Mouse (Mus musculus) heart, postnatal 0 days (tissue): ENCODE data around the gene Mex3a. TPM values are rescaled to one million over a fixed set of nuclear protein-coding genes. Genes with fewer than 3 reads are reported as not detected.

ENCODE experiments used
- ATAC-seq: fragments of 200-750 bp; cut with Nextera tagmentation; 2 replicates; pipeline ENCODE4 v1.8.0; 2017; ENCODE audit warnings: low read depth, moderate number of reproducible peaks, moderate library complexity; ENCODE audit not compliant: insufficient read depth
- DNase-seq: peaks from one replicate; pipeline ENCODE4 v3.0.0-alpha.2; 2016; ENCODE audit warnings: low spot score
- H3K27ac ChIP-seq: fragments of 300-500 bp; sonication (generic); 2 replicates; pipeline ENCODE4 v1.5.1; 2014; ENCODE audit warnings: low read depth, mild to moderate bottlenecking
- H3K27me3 ChIP-seq: fragments of 300-500 bp; sonication (generic); 2 replicates; pipeline ENCODE4 v1.6.1; 2014; ENCODE audit warnings: low read length, mixed read lengths; ENCODE audit not compliant: control insufficient read depth, insufficient read depth
- H3K36me3 ChIP-seq: fragments of 300-500 bp; sonication (generic); replicated peaks from 2 replicates; pipeline ENCODE4 v1.6.1; 2014; ENCODE audit warnings: low read length, mixed read lengths; ENCODE audit not compliant: control insufficient read depth, insufficient read depth
- H3K4me1 ChIP-seq: fragments of 300-500 bp; sonication (generic); 2 replicates; pipeline ENCODE4 v1.6.1; 2014; ENCODE audit warnings: antibody characterized with exemption; ENCODE audit not compliant: control insufficient read depth, insufficient read depth
- H3K4me2 ChIP-seq: fragments of 300-500 bp; sonication (generic); 2 replicates; pipeline ENCODE4 v1.6.1; 2014; ENCODE audit warnings: low read depth, mild to moderate bottlenecking, low read length, moderate library complexity
- H3K4me3 ChIP-seq: fragments of 300-500 bp; sonication (generic); 2 replicates; pipeline ENCODE4 v1.5.1; 2014; ENCODE audit warnings: low read depth, low read length
- H3K9ac ChIP-seq: fragments of 300-500 bp; sonication (generic); replicated peaks from 2 replicates; pipeline ENCODE4 v1.6.1; 2014; ENCODE audit warnings: low read depth, low read length, mixed read lengths
- H3K9me3 ChIP-seq: fragments of 300-500 bp; sonication (generic); replicated peaks from 2 replicates; pipeline ENCODE4 v1.6.1; 2016; ENCODE audit warnings: low read length; ENCODE audit not compliant: control insufficient read depth
- CTCF ChIP-seq: IDR thresholded peaks from 2 replicates; pipeline ENCODE4 v1.5.1; 2016; ENCODE audit warnings: antibody characterized with exemption, control low read depth, low read depth
- EP300 ChIP-seq: IDR thresholded peaks from 2 replicates; pipeline ENCODE4 v1.6.1; 2016; ENCODE audit warnings: antibody characterized with exemption, low read depth
- WGBS: fragments of 180-500 bp; shearing (Covaris S2); extraction: QIAGEN DNeasy Blood & Tissue Kit; methylation state at CpG from one replicate; pipeline ENCODE4 v1.1.7; 2014; 5-methylcytosine and 5-hydroxymethylcytosine counted together
- polyA plus RNA-seq: library from polyadenylated mRNA; unstranded; fragments of >200 nt; fragmentation: Nextera tagmentation; extraction: Ambion mirVana; gene quantifications from 2 replicates; pipeline ENCODE4 v1.2.1, GENCODE M21; 2015
- total RNA-seq: library from RNA; depleted of rRNA; stranded (reverse); fragments of >200 nt; gene quantifications from 2 replicates; pipeline ENCODE4 v1.2.3, GENCODE M21; 2014; ENCODE audit warnings: low replicate concordance

Mex3a gene
- total and polyA plus RNA-seq, 2 experiments from 2014 or later, result 2.7 to 6.0 TPM

- Histone ChIP-seq H3K27me3 (no peaks in the 10 kb centered on the region), H3K4me3 (peak within 1 kb of the TSS; percentile 43), H3K4me2 (peak within 1 kb of the TSS; percentile 62), H3K9me3 (no peaks in the 10 kb centered on the region), H3K9ac (peak within 1 kb of the TSS; percentile 41), H3K27ac (peak within 1 kb of the TSS; percentile 90), H3K4me1 (peaks cover 23% of the 10 kb centered on the region), H3K36me3 (no peaks in the 10 kb centered on the region)
- TF ChIP-seq EP300, result peak; percentile 89
- TF ChIP-seq CTCF, result peak; percentile 18; the same call in 1 of the 2 replicates
- DNase-seq, result peak; percentile 94
- ATAC-seq, result peak; percentile 97
- under 1% methylated on average over 31 of the region's 31 CpGs for WGBS
These were observed 22.3 kb upstream of the Mex3a start, which contains the start of gene Lmna for GRCm38 (mm10) chr3:88509692-88510420. Gene Lmna (minus strand): TSS chr3:88509956.

DNA sequence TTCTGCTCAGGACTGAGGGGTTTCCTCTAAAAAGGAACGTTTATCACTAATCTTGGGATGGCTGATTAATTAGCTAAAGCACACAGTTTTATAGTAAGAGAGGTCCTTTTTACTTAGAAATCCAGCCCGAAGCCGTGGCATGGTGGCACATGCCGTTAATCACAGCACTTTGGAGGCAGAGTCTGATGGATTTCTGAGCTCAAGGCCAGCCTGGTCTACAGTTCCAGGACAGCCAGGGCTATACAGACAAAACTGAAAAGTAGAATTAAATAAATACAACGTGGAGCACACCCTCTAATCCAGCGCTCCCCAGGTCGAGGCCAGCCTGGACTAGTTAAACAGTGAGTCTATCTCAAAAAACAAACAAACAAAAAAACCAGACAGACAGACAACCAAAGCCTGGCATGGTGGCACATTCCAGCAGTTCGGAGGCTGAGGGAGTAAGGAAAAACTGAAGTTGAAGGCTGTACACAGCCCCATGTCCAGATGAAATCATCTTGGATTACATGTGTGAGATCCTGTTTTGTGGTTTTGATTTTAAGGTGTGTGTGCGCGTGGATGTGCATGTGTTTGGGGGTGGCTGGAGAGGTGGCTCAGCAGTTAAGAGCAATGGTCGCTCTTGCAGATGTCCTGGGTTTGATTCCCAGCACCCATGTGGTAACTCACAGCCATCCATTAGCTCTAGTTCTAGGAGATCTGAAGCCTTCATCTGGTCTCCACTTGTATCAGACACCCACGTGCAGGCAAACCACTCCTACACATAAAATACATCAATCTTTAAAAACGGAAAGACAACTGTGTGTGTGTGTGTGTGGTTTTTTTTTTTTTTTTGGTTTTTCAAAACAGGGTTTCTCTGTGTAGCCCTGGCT is 21.5 kb upstream of the Mex3a start:
- 53% methylated on average over 13 of the region's 13 CpGs for whole genome bisulfite sequencing
- peak overlapping the region; percentile 90 for H3K27ac ChIP-seq
- H3K4me3 ChIP-seq, result peak overlapping the region; percentile 43
- DNase-seq, result no peak
- peak overlapping the region; percentile 26; the same call in 1 of the 2 replicates for H3K9ac ChIP-seq
- ATAC-seq, result no peak
- peaks cover 28% of the 10 kb centered on the region for H3K4me1 ChIP-seq
- no peak for TF ChIP-seq CTCF
- no peak for TF ChIP-seq EP300
- H3K27me3 ChIP-seq, result no peaks in the 10 kb centered on the region
- no peaks in the 10 kb centered on the region for H3K9me3 ChIP-seq
- no peaks in the 10 kb centered on the region for H3K36me3 ChIP-seq
- peak overlapping the region; percentile 62 for H3K4me2 ChIP-seq

DNA sequence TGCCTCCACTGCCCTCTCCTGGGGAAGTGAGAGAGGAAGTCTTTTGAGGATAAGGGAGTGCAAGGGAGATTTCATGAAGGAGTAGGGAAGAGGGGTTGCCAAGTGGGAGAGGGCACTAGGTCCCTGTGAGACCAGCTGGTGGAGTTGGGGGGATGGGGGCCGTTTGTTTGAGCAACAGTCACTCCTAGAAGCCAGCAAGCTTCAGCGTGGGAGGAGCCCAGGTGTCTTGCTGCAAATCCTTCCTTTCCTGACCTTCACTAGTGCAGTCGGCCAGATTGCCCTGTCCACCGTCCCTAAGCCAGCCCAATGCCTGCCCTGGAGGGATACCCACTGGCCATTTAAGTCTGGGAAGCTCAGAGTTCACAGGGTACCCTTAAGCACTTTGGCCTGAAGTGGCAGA is 20.6 kb upstream of the Mex3a start:
- Histone ChIP-seq H3K4me1 (peaks cover 33% of the 10 kb centered on the region), H3K36me3 (no peaks in the 10 kb centered on the region), H3K4me3 (no peak overlapping the region), H3K27me3 (no peaks in the 10 kb centered on the region), H3K27ac (no peak overlapping the region), H3K9me3 (no peaks in the 10 kb centered on the region), H3K9ac (no peak overlapping the region), H3K4me2 (no peak overlapping the region)
- DNase-seq (no peak), ATAC-seq (no peak)
- WGBS, result 48% methylated on average over 4 of the region's 4 CpGs
- TF ChIP-seq EP300 (no peak), CTCF (0 out of 2 replicates have a peak, but pooled peaks have one; percentile 16)

GRCm38 (mm10) chr3:88512141-88512895 is 19.9 kb upstream of the Mex3a start:
- TF ChIP-seq EP300 (no peak), CTCF (no peak)
- no peaks in the 10 kb centered on the region for H3K9me3 ChIP-seq
- ATAC-seq (no peak), DNase-seq (no peak)
- no peak overlapping the region for H3K9ac ChIP-seq
- 54% methylated on average over 6 of the region's 6 CpGs for WGBS
- H3K4me1 ChIP-seq, result peaks cover 33% of the 10 kb centered on the region
- H3K4me2 ChIP-seq, result no peak overlapping the region; the same call in 1 of the 2 replicates
- H3K27me3 ChIP-seq, result no peaks in the 10 kb centered on the region
- no peak overlapping the region for H3K4me3 ChIP-seq
- no peaks in the 10 kb centered on the region for H3K36me3 ChIP-seq
- peak overlapping the region; percentile 44 for H3K27ac ChIP-seq

GRCm38 (mm10) chr3:88512896-88513545 is 19.2 kb upstream of the Mex3a start:
- ATAC-seq (no peak), DNase-seq (no peak)
- Histone ChIP-seq H3K27ac (peak overlapping the region; percentile 44), H3K4me2 (no peak overlapping the region; the same call in 1 of the 2 replicates), H3K9ac (0 out of 2 replicates have a peak overlapping the region, but pooled peaks have one; percentile 17), H3K27me3 (no peaks in the 10 kb centered on the region), H3K4me3 (no peak overlapping the region), H3K4me1 (peaks cover 33% of the 10 kb centered on the region), H3K9me3 (no peaks in the 10 kb centered on the region), H3K36me3 (no peaks in the 10 kb centered on the region)
- TF ChIP-seq CTCF, result no peak
- no peak for TF ChIP-seq EP300
- 46% methylated on average over 11 of the region's 15 CpGs for WGBS
